Mouse (Mus musculus) lung, postnatal 0 days (tissue): ENCODE data around the gene Aurka.

Experiments used
- CTCF ChIP-seq: IDR thresholded peaks from 2 replicates; pipeline ENCODE4 v1.5.1; 2016; ENCODE audit warnings: antibody characterized with exemption, mild to moderate bottlenecking
- EP300 ChIP-seq: IDR thresholded peaks from 2 replicates; pipeline ENCODE4 v1.6.1; 2016; ENCODE audit warnings: antibody characterized with exemption, mild to moderate bottlenecking, control low read depth

DNA sequence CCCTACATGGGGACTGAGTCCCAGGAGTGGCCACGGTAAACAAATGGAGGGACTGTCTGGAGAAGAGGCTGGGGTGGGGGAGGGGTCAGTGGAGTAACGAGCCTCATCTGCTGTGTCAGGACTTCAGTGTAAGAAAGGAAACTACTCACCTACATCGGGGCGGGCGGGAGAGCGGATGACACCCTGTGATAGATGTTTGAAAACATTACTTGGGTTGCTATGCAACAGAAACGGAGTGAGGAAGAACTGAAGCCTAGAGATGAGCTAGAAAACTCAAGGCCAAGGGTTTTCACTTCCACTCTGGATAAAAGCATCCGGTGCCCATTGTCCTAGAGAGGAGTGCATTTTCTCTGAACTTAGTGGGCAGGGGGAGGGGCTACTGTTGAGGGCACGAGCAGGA, 29.6 kb upstream of the Aurka start:
- TF ChIP-seq CTCF (no peak), EP300 (no peak)
